Mouse (Mus musculus) adrenal gland, postnatal 36 days (tissue): ENCODE measurements around the gene Sirt6. TPM values are rescaled to one million over a fixed set of nuclear protein-coding genes. Genes with fewer than 3 reads are reported as not detected.

ENCODE experiments used
- DNase-seq, 2 experiments: peaks; one replicate each; pipeline ENCODE4 v3.0.0; 2021; ENCODE audit warnings: mixed read lengths in 1 of 2
- total RNA-seq, 2 experiments: library from RNA; stranded (reverse); gene quantifications; 2 replicates each; pipeline ENCODE4 v1.2.3; 2021

The Sirt6 gene
- total RNA-seq, 2 experiments from 2014 or later = 17.6 to 20.8 TPM

DNA sequence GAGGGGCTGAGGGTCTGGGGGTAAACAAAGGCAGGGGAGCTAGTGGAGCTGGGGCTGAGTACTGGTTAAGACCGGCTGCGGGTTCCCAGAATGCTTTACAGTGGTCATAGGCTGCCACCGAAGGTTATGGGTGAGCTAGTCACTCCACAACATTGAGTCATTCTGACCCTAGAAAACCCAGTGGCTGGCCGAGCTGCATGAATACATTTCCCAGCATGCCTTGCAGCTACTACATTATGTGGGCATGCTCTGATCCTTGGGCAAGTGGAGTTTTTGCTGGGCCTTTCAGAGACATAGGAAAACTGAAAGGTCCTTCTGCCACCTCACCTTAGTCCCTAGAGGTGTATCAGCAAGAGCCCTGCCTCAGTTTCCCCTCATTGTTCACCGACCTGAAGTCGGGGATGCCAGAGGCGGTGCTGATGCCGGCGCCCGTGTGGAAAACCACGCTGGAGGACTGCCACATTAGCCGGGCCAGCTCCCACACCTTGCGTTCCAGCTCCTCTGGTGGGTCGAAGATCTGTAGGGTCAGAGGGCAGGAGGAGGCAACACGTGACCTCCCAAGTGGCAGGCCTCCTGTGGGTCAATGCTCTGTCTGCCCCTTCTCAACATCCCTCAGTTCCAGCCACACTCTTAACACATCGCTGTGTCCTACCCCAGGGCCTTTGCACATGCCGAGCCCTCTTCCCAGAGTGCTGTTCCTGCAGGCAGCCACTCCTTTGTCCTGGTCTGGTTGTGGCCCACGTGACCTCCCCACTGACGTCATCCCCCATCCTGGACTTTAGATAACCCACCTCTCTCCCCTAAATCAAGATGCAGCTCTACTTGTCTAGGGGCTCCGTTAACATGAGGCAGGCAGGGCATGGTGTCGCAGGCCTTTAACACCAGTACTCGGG, 1.2 kb downstream of the Sirt6 start:
- peak in 1 of 2 experiments; percentile 61 for DNase-seq

DNA sequence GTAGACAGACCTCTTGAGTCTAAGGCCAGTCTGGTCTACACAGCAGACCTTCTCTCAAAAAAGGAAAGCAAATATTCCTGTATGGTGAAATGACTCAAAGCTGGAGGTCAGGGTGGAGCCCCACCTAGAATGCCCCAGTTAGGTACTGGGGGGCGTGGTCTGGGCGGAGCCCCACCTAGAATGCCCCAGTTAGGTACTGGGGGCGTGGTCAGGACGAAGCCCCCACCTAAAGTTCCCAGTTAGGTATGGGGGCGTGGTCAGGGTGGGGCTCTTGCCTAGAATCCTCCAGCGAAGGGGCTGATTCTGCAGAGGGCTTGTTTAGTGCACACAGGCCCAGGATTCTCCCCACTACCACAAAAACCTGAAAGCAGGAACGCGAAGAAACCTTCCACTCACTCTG, 4.2 kb downstream of the Sirt6 start:
- no peak for DNase-seq

DNA sequence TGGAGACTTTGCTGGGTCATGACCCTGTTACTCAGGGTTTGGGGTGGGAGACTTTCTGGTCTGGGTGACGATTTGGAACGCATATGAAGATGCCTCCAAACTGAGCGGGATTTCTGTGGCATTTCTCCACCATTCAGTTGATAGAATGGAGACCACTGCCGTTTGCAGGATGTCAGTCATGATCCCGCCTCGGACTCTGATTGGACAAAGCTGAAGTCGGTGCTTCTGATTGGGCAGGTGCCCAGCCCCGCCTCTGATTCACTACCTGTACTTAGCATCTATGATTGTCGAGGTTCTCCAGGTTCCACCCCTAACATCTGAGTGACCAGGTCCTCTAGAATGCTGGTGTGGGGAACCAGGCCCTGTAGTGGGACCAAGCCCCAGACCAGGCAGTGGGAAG, 6.8 kb downstream of the Sirt6 start:
- DNase-seq = no peak

DNA sequence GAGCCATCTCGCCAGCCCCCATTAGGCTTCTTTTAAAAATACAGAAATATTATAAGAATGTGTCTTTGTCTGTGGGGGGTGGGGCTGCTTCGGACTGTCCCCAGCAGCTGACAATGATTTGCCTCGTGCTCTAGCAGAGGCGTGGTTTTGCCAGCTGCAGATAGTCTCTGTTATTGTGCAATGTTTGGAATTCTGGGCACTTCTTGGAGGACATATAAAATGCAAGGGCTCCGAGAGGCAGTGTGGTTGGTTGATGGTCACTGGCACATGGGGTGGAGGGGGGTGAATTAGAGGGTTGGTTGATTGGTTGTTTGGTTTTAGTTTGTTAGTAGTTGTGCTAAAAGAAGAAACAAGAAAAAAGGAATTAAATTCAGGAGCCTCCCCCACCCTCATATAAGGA, 7.6 kb downstream of the Sirt6 start:
- no peak for DNase-seq

DNA sequence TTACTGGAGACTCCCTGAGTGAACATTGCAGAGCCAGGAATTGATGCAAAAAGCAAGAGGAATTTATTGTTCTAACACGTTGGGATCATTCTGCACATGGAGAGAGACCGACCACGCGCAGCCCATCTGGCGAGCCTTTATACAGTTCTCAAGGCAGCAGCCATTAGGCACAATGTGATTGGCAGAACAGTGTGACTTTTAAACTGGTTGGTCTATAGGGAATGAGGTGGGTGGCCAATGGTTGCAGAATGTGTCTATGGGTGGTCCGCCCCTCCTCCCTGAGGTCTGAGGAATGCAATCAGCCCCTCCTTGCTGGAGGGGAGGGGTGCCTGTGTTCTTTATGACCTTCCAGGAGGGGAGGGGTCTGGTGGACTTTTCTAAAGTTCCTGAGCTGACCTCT, 12.1 kb downstream of the Sirt6 start:
- DNase-seq = no peak

DNA sequence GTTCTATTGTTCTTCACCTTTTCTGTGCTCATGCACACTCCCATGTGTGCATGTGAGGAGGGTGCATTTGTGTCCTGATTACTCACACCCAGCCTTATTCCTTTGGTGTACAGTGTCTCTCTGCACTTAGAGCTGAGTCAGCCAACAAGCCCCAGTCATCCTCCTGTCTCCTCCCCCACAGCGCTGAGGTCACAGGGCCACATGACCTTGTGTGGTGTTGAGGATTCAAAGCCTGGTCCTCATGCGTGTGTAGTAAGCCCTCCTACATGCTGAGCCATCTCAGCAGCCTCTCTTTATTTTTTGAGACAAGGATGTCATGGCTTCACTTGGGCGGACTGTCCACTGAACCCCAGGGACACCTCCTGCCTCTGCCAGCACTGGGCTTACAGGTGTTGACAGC, 14.8 kb downstream of the Sirt6 start:
- DNase-seq = peak; percentile 66 to 77

DNA sequence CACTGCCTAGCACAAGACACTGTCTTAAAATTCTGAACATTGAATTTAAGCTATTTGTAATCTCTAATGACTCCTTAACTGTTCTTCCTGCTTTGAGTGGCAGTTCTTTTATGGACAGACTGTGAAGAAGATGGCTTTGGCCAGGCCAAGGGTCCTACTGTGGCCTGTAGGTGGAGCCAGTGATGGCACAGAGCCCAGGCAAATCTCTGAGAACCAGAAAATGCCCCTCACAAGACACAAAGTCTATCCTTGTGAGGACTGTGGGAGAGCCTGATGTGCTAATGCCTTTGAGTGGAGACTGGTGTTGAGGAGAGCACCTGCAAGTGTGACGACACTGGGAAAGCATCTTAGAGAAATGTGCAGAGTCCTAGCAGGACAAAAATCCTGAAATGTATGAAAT, 19.3 kb downstream of the Sirt6 start:
- DNase-seq = no peak

DNA sequence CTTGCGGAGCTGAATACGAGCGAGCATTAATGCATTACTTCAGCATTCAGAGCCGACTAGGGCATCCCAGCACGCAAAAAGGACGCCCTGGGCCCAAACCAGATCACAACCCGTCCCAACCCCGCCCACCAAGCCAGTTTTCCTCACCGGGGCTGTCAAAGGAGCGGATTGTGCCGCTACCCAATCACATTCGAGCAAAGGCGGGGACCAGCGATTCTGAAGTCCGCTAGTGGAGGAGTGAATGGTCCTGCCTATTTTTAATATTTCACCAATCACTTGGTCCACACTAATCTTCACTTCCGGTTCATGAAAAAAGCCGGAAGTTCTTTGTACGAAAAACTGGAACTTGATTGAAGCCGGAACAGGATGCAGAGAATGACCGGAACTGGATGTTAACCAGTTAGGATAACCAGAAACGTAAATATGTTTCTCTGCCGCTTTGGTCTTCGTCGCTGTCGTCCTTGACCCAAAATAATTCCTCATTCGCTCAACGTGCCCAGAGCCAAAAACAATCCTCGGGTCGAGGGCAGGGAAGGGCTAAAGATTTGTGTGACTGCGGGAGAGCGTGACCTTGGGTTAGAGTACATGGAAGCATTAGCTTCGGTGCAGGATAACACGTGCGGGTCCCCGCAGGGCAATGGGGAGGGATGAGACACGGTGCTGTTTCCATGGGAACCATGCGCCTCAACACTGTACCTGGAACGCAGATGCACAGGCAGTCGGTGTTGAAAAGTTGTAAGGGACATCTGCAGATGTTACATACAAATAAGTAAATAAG, 21.4 kb downstream of the Sirt6 start, which contains the start of gene BC025920:
BC025920 (plus strand) TSS at position 297 of the 778 bp plus-strand sequence.
- DNase-seq = peak; percentile 96 to 97

DNA sequence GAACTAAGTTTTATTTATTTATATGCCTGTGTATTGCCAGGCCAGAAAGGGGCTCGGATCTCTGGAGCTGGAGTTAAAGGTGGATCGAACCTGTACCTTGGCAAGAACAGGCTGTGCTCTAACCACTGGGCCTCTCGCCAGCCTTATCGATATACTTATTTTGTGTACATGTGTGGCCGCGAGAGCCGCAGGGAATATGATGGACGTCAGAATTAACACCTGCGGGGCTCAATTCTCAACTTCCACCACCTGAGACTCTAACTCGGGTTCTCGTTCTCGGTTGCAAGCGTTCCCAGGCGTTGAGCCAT, 22.0 kb downstream of the Sirt6 start:
- peak in 1 of 2 experiments; percentile 41 for DNase-seq

DNA sequence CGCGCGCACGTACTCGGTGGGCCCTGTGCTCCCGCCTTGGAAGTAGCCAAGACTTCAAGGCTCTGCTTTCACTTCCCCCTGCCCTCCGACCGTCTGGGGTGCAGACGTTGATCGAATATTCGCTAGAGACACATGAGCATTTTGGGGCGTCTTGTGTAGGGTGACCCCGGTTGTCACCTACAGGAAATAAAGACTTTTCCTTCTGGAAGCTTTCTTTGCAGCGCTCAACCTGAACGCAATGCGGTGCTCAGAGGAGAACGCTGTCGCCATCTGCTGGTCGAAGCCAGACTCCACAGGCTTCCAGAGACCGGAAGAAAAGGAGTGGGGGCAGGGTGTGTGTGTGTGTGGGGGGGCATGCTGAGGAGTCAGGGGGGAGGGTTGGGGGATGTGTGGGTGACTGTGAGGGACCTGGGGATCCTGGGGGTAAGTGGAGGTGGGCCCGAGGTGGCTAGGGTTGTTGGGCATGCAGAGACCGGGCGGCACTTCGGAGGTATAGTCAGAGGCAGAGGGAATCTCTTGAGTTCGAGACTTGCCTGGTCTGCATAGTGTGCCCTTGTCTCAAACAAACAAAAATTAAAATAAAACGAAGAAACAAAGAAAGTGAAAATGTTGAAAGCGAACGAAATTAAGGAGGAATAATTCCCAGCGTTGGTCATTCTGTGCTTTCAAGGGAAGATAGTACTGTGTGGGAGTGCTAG, 22.5 kb downstream of the Sirt6 start:
- DNase-seq = peak; percentile 85 to 89

DNA sequence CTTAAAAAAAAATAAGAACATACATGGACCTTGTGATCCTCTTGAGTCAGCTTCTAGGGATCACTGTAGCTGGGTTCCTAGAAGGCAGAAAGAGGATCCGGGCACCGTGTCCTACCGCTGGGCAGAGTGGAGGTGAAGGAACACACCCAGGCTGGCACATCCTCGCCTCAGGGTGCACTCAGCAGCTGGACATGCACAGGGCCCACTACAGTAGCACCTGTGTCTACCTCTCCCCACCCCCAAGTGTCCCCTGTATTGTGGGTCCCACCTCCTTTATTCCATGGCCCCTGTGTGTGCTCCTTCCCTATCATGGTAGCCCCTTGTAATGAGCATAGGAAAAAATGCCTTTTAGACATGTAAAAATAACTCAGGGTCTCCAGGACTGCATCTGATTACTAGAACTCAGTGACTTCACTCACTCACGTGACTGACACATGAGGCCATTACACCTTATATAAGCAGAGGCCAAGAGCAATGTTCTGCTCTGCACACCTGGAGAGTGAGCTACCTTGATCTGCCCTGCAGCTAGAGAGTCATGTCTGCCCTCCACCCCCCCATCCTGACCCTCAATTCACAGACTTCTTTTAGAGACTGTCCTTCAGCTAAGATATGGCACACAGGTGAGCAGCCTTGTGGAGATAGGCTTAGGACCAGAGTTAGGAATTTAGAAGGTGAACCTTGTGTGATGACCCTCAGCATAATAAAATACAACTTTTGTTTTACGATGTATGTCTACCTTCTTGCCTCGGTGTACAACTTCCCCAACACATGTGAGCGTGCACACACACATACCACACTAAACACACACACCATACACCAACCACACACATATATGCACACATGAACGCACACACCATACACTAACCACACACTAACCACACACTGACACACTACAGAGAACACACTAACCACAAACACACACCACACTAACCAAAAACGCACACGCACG, 23.3 kb downstream of the Sirt6 start:
- no peak for DNase-seq

DNA sequence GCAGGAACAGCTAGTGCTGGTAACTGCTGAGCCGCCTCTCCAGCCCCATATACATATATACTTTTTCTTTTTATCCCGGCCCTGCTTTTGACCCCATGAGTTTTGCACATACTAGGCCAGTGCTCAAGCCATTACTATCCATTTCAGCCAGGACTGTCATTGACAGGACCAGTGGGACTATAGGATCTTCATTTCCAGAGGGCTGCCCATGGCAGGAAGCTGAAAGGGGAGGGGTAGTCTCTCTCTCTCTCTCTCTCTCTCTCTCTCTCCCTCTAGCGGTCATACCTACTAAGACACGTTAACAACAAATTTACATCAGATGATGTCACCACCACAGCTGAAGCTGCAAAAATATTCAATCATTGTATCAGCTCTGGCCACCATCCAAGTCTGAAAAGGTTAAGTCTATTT, 24.9 kb downstream of the Sirt6 start:
- DNase-seq = no peak

DNA sequence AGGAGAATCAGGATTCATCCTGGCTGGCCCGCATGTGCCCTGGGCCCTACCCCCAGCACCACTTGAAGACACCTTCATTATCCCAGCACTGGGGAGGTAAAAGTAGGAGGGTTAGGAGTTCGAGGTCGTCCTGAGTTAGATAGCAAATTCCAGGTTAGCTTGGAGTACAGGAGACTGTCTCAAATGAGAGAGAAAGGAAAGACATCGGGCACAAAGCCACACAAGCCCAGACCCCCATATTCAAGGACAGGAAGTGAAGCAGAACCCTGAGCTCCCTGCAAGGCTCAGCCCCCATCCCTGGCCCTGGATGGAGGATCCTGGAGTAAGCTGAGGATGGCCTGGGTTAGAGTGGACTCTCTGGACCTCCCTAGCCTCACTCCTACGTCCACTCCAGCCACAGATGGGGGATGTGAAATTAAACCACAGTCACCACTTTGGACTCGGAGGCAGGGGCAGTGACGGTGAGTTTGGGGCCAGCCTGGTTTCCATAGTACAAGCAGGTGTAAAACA, 26.1 kb downstream of the Sirt6 start:
- no peak for DNase-seq

DNA sequence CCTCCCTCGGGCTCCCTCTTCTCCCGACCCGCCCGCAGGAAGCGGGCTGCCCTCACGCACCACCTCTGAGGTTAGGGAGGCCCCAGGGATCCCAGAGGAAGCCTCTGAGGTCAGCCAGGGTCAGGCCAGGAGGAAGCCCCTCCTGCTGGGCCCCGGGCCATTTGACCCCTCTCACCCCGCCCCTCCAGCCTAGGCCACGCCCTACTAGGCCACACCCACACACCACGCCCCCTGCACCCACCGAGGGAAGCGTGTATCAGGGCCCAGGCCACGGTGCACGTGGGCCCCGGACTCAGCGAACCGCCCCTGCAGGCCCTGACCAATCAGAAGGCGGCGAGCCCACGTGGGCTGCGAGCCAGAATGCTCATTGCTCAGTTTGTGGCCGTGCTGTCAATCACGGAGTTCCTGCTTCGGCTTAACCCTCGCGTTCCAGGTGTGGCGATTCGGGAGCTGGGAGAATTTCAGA, 26.8 kb downstream of the Sirt6 start, which contains the start of gene Tle6:
Tle6 (minus strand) TSS at position 336 of the 466 bp plus-strand sequence.
- DNase-seq = peak; percentile 96 to 97

DNA sequence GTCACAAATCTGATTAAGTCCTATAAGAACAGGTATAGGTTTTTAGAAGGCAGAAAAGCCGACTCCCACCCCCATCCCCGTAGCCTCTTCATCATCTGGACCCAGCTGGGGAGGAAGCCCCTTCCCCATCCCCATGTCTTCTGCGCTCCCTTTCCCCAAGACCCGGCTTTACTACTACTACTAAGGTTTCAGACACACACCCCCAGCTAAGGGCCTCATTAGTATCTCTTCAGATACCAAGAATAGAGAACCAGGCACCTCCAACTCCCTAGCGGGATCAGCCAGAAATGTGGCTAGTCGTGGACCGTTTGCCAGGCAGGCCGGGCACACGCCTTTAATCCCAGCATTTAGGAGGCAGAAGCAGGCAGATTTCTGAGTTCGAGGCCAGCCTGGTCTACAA, 27.5 kb downstream of the Sirt6 start:
- no peak for DNase-seq

DNA sequence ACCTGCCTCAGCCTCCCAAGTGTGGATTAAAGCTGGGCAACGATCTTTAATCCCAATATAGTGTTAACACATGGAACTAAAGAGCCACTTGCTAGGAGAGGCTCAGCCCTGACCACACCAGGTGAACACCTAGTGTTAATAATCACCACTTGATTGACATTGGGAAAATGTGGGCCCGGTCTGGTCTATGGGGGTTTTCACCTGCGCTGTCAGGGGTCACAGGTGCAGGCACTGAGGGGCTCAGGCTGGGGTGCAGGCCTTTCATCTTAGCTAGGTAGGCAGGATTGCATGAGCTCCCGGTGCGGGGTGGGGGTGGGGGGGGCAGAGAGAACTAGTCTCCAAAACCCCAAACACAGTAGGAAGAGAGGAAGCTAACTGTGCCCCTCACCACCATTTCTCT, 28.0 kb downstream of the Sirt6 start:
- no peak for DNase-seq

DNA sequence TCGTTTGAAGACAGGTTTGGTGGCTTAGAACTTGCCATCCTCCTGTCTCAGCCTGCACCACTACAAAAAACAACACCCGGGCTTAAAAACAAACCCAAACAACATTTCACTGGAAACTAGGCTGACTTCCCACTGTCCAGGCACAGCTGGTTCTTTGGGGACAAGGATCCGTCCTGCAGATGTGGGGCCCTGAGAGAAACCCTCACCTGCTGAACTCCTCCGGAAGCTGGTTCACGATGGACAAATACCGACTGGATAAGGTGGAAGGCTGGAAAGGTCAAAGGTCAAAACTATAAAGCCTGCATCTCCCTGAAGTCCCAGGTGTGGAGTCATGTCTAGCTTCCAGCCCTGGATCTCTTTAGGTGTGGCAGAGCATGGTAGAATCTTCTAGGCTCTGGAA, 28.7 kb downstream of the Sirt6 start:
- DNase-seq = no peak

DNA sequence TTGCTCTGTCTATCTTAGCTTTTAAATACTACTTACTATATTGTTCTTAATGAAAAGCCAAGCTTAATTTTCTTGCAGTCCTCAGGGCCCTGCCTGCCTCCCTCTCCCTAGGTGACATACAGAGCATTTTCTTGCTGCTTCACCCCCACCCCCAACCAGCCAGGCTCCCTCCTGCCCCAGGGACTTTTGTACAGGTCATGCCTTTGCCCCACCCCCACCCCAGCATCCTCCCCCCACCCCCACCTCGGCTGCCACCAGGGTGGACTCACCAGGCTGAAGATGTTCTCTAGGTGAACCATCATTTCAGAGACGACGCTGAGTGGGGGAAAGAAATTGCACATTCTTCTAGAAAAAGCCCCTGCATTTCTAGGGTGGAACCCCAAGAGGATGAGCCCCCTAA, 29.3 kb downstream of the Sirt6 start:
- no peak for DNase-seq

DNA sequence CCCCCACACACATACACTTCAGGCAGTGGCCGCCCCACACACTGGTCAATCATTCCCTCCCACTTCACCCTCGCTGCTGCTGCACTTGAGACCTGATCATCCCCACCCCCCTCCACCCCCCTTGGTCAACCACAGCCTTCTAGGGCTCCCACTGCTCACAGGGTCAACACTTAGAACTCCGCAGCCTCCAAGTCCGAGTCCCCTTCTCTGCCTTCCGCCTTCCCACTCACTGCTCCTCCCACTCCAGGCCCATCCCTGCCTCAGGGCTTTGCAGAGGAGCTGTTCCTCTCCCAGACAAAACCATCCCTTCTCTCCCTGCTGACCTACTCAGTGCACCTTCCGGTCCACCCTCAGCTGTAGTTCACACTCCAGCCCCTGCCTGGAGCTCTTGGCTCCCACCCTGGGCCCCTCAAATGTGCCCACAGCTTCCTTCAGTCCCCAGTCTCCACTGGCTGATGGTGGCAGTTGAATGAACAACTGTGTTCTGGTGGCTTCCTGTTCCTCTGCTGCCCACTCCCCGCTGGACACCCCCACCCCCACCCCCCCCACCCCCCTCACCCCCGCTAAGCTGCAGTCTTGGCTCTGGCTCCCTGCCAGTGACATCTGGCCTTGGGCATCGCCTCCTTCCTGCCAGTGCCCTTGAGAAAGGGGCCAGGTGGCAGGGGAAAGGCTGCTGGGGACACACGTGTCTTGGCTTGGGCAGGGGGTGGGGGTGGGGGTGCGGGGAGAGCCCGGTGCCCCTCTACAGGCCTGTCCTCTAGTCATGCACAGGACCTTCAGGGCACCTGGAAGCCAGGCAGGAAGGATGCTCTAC, 30.3 kb downstream of the Sirt6 start:
- DNase-seq = peak; percentile 78 to 82

DNA sequence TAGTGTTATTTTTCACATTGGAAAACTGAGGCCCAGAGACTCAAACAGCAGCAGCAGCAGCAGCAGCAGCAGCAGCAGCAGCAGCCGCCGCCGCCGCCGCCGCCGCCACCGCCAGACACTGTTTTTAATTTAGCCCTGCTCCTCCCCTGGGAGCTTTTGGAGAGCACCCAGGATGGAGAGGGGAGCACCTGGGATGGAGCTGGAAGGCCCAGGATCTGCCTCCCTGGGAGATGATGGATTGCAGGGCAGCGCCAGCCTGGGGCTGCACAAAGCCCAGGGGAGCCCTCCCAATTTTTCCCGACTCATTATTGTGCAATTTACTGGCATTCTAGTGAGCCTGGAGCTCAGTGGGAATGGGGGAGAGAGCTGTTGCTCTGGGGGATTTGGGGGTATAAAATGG, 31.0 kb downstream of the Sirt6 start:
- DNase-seq = peak; percentile 48 to 74
